Mouse (Mus musculus): Measurements from ENCODE around the gene Erc1. TPM values are rescaled to one million over a fixed set of nuclear protein-coding genes. Genes with fewer than 3 reads are reported as not detected.

Gene Erc1
- total RNA-seq, 1 experiment from 2014 or later: 24.7 TPM

- no peak for DNase-seq
Observed at GRCm38 (mm10) chr6:119803239-119803638, 44.7 kb downstream of the Erc1 start.

GRCm38 (mm10) chr6:119796911-119797486 is 51.0 kb downstream of the Erc1 start:
- DNase-seq: no peak

GRCm38 (mm10) chr6:119796291-119796690 is 51.7 kb downstream of the Erc1 start:
- DNase-seq: no peak

GRCm38 (mm10) chr6:119792562-119792961 is 55.4 kb downstream of the Erc1 start:
- DNase-seq: peak; percentile 70

- no peak for DNase-seq
Observed at GRCm38 (mm10) chr6:119782416-119782815, 65.6 kb downstream of the Erc1 start.

- no peak for DNase-seq
Observed at GRCm38 (mm10) chr6:119781109-119781508, 66.9 kb downstream of the Erc1 start.

- no peak for DNase-seq
Observed at GRCm38 (mm10) chr6:119768778-119769177, 79.2 kb downstream of the Erc1 start.

GRCm38 (mm10) chr6:119764355-119764754 is 83.6 kb downstream of the Erc1 start:
- no peak for DNase-seq

GRCm38 (mm10) chr6:119759866-119760265 is 88.1 kb downstream of the Erc1 start:
- no peak for DNase-seq

GRCm38 (mm10) chr6:119758490-119758889 is 89.5 kb downstream of the Erc1 start:
- no peak for DNase-seq

GRCm38 (mm10) chr6:119757796-119758195 is 90.2 kb downstream of the Erc1 start:
- no peak for DNase-seq

GRCm38 (mm10) chr6:119755866-119756265 is 92.1 kb downstream of the Erc1 start:
- DNase-seq: no peak

- DNase-seq: no peak
Observed at GRCm38 (mm10) chr6:119749093-119749635, 98.8 kb downstream of the Erc1 start.

- DNase-seq: no peak
Observed at GRCm38 (mm10) chr6:119741861-119742260, 106.1 kb downstream of the Erc1 start.

GRCm38 (mm10) chr6:119740541-119740940 is 107.4 kb downstream of the Erc1 start:
- no peak for DNase-seq

- DNase-seq: no peak
Observed at GRCm38 (mm10) chr6:119738638-119739375, 109.2 kb downstream of the Erc1 start.

- DNase-seq: no peak
Observed at GRCm38 (mm10) chr6:119737716-119738115, 110.3 kb downstream of the Erc1 start.

GRCm38 (mm10) chr6:119735937-119736336 is 112.0 kb downstream of the Erc1 start:
- DNase-seq: no peak

- DNase-seq: no peak
Observed at GRCm38 (mm10) chr6:119731155-119731554, 116.8 kb downstream of the Erc1 start.

GRCm38 (mm10) chr6:119715234-119715633 is 132.7 kb downstream of the Erc1 start:
- DNase-seq: no peak

- DNase-seq: no peak
Observed at GRCm38 (mm10) chr6:119713961-119714360, 134.0 kb downstream of the Erc1 start.

- no peak for DNase-seq
Observed at GRCm38 (mm10) chr6:119712486-119712885, 135.5 kb downstream of the Erc1 start.

GRCm38 (mm10) chr6:119711649-119712305 is 136.2 kb downstream of the Erc1 start:
- DNase-seq: no peak
